Mouse (Mus musculus) adrenal gland, adult (tissue): ENCODE data around the gene Ccdc8.

Experiments used
- DNase-seq, 2 experiments: peaks; one replicate each; pipeline ENCODE4 v3.0.0; 2022 to 2023; ENCODE audit warnings: low spot score in 1 of 2; ENCODE audit not compliant: inconsistent age in 2 of 2

Ccdc8 gene

GRCm38 (mm10) chr7:17045743-17046142 is 53.2 kb downstream of the Ccdc8 start:
- no peak for DNase-seq
